Mouse (Mus musculus) right cerebral cortex, postnatal 10 days (tissue): ENCODE data around the gene Dapk1.
A peak's percentile ranks its signal among the peaks of the same experiment; 100 is the strongest.

Source experiments
- DNase-seq, 2 experiments: peaks; one replicate each; pipeline ENCODE4 v3.0.0; 2021; ENCODE audit warnings: low spot score in 2 of 2

Gene Dapk1

DNA sequence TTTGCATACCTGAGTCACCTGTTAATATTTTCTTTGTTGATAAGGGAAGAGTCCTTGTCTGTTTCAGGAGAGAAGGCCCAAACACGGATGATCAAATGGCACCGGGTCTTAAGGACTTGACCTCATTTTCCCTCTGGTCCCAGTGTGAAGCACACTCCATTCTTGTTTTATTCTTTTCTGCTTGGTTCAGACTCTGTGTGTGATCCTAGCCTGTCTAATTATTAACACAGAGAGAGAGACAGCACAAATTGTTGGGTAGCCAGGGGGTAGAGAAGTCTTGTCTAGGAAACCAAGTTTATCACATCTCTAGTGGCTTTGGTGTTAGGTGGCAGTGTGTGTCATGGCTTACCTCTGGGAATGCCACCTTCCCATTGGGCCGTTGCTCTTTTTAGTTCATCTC, 62.3 kb downstream of the Dapk1 start:
- DNase-seq: no peak

DNA sequence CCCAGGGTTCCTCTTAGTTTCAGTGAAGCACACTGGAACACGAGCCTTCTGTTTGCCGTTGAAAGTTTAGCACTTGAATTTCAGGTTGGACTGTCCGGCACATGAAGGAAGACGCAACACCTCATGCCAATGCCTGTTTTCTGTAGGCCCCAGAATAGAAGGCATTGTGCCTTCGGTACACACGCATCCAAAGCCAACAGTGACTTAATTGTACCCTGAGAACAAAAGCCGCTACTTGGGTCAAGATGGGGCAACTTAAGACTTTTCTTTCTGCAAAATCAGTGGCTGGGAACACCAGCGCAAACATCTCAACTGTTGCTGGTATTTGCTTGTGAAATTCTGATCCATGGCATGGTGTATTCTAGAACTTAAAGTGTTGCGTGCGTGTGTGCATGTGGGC, 63.1 kb downstream of the Dapk1 start:
- DNase-seq: peak in 1 of 2 experiments; percentile 13

DNA sequence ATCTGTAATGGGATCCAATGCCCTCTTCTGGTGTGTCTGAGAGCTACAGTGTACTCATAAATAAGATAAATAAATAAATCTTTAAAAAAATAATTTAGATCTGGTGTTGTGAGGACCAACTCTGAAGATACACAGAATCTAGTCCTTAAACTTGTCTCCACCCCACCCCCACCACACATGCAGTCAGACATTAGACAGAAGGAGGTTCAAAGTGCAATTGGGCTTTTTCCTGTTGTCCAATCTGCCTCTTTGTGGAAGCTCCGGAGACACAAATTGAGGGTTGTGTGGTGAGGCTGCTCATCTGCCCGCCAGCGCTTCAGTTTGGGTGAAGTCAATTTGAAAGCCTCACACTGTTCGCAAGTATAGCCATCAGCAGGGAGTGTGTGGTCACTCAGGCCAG, 63.7 kb downstream of the Dapk1 start:
- no peak for DNase-seq

DNA sequence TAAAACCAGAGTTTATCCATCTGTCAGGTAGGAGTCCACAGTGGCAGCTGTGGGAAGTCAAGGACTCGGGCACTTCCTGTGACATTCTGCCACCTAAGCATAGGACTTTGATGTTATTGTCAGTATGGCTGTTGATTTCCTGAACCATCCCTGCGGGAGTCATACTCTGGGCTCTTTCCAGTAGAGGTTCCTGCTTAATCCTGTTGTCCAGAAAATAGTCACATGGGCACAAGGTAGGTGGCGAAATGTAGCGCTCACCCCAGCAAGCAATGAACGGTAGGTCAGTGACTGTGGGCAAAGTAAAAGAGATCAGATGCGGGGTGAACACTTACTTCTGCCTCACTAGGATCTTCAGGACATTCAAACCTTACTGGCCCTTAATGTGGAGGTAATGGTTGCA, 66.3 kb downstream of the Dapk1 start:
- DNase-seq: peak in 1 of 2 experiments; percentile 15

DNA sequence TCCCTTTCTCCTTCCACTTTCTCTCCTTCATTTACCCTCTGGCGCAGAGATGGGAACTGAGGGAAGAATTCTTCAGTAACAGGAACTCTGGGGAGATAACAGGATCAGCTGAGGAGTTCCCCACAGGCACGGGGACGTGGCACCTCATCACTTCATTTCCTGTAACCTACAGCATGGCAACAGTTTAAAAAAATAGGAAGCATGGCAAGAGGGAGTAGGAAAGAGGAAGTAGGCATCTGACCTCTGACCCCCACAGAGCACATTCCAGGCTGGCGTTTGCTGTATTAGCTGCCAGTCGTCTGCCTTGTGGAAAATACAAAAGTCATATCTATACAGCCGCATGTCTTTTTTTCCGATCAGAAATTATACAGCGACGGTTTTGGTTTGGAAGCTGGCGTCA, 68.9 kb downstream of the Dapk1 start:
- peak in 1 of 2 experiments; percentile 28 for DNase-seq

DNA sequence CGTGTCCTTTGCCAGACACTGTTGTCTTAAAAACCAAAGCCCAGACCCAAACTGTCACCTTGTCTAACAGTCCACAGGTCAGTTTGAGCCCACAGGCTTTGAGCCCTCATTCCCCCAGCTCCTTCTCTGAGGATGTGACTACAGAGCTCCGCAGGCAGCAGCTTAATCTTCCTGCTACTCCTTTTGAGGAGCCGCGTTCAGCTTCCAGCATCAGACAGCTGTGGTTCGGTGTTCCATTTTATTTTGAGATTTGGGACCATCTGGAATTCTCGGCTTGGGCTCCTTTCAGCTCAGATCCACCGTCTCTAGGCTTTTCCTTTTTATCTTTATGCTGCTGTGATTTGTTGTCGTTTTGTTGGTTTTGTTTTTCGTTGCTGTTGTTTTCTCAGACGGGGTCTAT, 69.5 kb downstream of the Dapk1 start:
- peak in 1 of 2 experiments; percentile 44 for DNase-seq

DNA sequence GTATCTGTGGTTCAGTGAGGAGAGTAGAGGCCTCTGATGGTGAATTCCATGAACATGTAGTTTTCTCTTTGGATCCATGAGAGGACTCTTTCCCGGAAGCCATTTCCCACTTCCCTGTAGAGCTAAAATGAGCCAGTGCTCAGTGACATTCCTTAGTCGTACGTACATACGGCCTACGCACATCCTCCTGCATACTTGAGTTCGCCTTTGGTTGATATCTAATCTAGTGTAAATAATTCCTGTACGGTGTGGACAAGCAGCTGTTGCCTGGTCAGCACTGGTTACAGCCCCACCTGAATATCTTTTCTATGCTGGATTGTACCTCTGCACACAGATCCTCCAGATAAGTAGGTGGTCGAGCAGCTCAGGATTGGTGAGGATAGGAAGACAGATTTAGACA, 70.5 kb downstream of the Dapk1 start:
- peak in 1 of 2 experiments; percentile 8 for DNase-seq

DNA sequence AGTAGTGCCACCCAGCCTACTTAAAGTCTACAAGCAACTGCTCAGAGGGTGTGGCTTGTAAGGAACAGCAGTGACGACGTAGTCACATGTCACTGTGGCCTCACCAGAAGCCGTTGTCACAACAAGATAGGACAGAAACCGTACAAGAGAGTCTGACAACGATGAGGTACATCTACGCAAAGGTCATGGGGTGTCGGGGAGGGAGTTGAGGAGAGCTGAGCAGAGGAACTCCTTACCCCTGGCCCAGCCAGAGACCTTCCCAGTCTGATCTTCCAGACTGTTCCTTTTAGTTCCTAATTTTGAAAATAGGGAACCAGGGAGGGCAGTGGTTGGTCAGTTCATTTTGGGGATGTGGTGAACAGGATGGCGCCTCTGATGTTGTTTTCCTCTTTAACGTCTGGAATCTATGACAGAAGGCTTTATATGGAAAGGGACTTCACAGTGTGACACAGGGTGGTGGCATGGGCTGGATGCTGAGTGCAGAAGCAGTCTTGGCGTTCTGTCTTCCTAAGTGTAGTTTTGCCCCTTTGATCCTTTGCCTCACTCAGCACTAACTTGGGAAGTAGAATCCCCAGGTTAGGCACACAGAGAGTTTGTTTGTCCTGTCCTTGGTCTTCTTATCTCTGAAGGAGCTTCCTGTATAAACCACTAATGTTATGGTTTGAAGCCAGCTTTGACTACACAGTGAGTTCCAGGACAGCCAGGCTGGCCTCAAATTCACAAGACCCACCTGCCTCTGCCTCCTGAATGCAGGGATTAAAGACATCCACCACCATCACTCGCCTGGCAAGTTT, 71.3 kb downstream of the Dapk1 start:
- peak in 1 of 2 experiments; percentile 21 for DNase-seq

DNA sequence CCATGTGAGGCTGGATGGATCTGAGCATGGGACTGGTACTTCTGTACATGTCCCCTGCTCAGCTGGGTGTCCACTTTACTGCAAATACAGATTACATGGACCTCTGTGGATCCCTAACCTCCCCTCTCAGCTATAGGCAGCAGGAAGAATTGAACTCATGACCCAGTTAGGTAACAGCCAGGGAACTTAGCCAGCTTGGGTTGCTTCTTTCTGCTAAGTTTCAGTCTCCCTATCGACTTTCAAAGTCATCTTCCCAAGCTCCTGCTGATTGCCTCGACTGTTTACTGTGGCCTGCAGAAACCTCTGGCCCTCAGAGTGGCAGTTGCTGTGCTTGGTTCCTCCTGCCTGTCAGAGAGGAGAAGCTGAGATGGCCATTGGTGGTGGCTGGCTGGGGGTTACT, 72.6 kb downstream of the Dapk1 start:
- no peak for DNase-seq

DNA sequence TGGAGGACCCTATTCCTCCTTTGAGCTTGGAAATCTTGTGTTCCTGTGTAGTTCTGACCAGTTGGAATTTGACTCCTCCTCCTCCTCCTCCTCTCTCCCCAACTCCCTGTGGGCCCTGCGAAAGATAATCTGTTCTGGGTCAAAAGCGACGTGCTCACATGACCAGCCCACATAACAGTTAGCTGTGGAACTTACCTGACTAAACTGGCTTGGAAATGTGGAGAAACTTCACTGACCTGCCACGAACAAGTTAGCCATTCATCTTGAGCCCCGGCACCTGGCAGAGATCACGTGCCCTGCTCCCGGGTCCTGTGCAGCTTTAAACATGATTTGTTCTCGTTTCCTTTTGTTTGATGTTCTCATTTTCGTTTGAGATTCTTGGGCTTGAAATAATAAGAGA, 73.2 kb downstream of the Dapk1 start:
- no peak for DNase-seq

DNA sequence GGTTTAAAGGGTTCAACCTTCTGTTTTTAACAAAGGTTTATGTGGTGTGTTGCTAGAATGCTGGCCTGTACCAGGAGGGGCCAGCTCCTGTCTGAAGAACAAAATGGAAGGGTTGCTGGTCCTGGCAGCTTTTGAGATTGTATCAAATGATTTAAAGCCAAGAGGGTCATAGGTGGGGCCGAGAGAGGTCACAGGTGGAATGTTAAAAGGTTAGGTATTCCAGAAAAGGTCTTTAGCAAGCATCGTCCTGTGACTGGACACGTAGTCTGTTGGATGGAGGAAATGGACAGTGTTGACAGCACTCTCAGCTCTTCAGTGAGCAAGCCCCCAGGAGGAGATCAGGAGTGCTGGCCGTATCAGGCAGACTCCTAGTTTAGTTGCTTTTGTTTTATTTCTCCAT, 73.7 kb downstream of the Dapk1 start:
- DNase-seq: no peak

DNA sequence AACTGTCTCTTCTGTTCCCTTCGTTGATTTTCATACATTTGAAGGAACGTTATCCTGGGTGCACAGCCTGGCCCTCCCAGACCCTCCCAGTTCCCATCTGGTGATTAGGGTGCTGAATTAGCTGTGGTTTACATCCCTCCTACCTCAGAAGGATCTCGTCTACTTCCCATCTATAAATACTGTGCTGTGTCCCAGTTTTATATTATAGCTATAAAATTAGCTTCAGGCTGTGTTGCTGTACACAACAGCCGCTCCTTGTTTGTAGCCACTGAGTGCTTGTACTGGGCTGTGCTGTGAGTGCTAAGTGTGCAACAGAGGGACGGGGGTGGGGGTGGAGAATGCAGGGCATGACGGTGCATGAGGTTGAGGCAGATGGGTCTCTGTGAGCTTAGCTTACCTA, 77.2 kb downstream of the Dapk1 start:
- DNase-seq: no peak

DNA sequence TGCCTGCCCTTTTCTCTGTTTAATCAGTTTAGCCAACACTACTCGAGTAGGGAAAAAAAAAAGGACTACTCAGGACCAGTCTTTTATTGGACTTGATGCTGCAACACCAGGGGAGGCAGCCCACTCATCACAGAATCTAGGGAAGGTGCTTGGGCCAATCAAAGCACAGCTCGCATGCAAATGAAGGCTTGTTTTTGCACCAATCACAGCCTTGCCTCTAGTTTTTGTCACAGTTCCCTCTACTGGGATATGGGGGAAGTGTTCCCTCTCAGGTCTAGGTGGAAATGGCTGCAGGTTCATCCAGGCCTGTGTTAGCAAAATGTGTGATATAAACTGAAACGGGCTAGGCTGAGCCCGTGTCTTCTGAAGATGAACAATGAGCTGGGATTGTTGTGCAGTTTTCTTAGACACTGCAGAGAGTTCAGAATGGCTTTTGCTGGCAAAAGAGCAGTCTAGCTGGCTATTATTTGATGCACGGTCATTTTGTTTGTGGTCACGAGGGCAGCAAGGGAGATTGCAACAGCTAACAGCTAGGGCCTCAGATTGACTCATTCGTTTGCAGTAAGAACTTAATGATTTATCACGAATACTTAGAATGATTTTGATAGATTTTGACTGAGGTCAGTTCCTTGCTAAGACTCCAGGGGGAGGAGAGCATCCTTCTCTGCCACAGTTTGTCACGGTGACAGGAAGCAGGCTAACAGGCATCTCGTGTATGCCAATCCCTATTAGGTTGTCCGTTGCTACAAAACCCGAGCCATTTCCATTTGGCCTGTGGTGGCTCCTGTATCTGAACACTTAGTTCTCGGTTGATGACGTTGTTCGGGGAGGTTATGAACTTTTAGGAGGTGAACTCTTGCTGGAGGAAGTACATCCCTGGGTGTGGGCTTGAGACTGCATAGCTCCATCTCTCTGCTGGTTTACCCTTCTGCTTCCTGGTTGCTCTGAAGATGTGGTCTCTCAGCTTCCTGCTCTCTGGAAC, 81.3 kb downstream of the Dapk1 start:
- no peak for DNase-seq

DNA sequence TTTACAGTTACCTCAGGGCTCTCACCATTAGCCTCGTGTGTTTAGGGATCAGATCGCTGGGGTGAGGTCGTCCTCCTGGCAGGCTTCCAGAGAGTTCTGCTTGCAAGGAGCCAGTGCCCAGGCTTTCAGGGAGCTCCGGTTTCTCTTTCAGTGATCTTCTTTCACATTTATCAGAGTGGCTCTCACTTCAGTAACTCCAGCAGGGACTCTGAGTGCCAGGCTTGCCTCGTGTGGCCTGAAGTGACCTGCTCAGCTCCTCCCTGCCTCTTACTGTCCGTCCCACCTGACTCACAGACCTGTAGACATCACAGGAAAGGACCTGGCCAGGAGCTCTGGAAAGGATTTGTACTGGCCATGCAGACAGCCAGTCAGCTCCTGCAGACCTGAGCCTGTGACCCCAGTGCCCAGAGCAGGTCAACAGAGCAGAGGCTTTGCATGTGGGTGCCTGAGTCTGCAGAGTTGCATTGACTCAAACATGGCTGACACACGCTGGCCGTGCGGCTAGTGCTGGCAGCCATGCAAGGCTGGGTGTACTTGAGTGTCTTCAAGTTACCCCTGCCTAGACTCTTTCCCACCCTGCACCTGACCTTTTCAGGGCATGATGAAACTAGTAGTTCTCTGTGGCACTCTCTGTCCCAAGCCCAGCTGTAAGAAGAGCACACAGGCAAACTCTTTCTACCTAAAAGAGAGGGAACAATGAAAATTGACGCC, 82.5 kb downstream of the Dapk1 start:
- DNase-seq: no peak

DNA sequence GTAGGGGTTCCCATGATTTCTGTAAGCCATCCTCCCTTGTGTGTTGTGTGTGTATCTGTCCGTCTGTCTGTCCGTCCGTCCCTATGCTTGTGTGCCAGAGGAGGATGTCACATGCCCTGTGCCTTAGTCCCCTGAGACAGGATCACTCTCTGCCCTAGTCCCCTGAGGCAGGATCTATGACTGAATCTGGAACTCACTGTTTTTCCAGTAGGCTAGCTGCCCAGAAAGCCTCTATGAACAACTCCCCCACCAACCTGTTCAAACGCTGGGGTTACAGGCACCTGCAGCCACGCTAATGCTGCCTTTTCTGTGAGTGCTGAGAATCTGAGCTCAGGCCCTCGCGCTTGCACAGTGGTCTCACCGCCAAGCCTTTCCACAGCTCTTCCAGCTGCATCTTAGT, 83.1 kb downstream of the Dapk1 start:
- DNase-seq: no peak

DNA sequence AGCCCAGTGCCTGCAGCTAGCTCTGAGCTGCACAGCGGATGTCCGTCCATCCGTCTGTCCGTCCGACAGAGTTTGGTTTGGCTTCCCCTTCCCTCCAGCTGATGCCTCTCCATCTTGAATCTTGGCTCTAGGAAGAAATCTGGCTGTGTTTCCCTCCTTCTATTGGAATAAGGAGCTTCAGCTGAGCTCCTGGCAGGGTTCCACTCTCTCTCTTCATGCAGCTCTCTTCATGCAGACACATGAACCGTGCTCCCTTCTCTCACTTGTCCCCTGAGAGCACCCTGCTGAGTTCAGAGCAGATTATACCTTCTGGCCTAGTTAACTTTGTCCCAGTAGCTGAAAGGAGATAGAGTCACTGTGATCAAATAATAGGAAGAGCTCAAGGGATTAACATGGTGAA, 83.5 kb downstream of the Dapk1 start:
- DNase-seq: peak; percentile 71 to 73

DNA sequence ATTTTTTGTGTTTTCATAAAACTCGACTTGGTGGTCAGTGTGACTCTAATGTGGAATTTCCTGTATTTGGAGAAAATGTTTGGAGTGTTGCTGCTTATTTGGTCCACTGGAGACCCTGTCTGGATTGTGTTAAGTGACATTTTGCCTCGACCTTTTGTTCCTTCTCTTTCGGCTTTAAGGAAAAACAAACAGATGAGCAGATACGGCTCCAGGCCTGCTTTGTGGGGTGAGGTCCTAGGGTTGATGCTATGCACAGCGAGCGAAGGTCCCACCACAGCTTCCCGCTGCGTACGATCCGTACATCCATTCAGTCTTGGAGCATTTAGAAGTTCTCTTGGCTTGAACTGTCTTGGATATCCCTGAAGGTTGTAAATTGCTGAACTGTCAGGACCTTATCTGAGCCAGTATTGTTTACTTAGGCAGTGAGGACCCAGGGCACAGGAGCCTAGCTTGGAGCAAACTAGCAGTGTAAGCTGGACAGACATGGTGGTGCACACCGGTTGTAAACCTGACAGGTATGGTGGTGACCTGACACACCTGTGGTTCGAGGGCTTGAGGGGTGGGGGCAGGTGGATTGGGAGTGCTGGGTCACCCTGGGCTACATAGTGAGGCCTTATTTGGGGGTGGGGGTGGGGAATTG, 84.4 kb downstream of the Dapk1 start:
- DNase-seq: no peak

DNA sequence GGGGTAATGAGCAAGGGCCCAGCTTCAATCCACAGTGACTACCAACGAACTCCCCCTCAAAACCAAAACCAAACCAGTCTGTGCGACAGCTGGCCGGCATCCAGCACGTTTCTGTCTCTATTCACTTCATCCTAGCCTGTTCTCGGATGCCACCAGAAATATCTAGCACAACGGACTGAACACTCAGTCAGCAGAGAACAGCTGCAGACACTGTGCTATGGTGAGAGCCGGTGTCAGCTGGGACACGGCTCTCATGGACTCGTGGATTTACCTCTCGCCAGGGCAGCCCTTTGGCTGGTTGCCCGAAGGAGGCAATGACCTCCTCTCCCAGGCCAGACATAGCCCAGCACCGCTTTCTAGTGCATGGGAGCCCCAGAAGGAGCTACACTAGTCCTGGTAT, 85.2 kb downstream of the Dapk1 start:
- peak; percentile 79 to 85 for DNase-seq

DNA sequence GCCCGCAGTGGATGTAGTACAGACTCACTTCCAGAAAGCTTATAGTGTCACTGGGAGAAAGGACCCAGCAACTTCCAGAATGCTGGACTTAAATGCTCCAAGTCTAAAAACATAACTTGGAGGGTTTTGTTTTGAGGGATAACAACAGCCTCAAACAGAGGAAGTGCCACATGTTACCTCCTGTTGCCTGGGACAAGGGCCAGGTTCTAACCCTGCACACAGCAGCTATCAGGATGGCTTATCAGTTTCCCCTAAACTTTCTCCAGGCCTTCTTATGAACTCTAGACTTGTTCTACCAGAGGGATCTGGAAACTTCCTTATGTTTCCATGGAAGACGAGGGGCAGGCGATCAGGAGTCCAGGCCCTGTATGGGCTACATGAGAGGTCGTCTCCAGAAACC, 85.7 kb downstream of the Dapk1 start:
- no peak for DNase-seq

DNA sequence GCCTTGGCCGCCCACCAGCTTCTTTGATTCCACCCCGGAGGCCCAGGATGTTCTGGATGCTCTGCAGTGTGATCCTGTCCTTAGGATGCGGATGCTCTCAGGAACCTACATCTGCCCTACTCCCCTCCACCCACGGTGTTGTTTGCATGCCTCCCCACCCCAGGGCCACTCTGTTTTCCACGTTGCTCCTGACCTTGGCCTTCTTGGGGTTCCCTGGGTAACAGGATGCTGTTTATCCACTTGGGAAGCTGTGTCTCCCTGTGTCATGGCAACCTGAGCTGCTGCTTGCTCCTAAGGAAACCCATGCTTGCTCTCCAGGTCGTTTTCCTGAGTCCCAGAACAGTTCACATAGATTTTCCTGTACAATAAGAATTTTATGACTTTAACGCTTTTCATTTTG, 86.1 kb downstream of the Dapk1 start:
- no peak for DNase-seq

DNA sequence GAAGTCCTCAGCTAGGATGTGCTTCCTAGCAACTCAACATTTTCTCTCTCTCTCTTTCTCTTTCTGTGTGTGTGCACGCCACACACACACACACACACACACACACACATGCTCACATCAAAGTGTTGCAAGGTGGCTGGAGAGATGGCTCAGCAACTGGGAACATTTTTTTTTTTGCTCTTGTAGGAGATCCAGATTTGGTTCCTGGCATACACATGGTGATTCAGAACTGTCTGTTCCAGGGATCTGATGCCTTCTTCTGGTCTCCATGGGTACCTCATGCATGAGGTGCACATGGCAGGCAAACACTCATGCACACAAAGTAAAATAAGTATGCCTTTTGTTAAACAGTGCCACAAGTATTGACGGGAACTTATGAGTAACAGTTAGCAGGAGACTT, 89.2 kb downstream of the Dapk1 start:
- DNase-seq: no peak

DNA sequence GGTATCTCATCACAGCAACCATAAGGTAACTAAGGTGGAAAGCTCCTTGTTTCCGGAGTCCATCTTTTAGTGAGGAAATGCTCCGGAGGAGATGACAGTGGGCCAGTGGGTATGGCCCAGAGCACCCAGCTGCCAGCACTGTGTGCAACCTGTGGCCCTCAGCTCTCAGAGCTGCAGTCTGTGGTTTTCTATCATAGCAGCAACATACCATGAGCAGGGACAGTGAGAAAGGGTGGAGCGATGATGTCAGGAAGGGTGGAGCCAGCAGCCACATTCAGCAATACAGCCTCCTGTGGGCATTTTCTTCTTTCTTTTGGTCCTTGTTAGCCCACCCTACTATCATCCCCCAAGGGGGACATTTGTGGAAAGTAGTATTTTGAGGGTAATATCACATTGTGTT, 90.2 kb downstream of the Dapk1 start:
- DNase-seq: no peak
